ENCODE assay signal across 11 mouse cellular contexts in genomic region chr16:38622283-38622682, GRCm38 (mm10).
DNase-seq lines count a peak whose midpoint lies in the region; ATAC-seq lines count a peak whose summit lies in the region.
"Had no signal": no experiment of that assay in that cellular context is flagged by ENCODE, and none has a peak within 500 bp of the region (broad histone marks: within the 10 kb centered on the region; RNA-seq: fewer than 3 reads in every experiment).

No protein-coding gene starts in this region.

- no peak overlapping the region for H3K4me3 ChIP-seq in hindbrain, embryonic 14.5 days (replicated peaks; ENCODE audit: low read length)
- H3K4me3 ChIP-seq in hindbrain, embryonic 16.5 days (ENCODE audit: low read length) = no peak overlapping the region
- H3K4me3 ChIP-seq: erythroblast, embryonic 14.5 days; limb, embryonic 13.5 days had no signal

- H3K27me3 ChIP-seq in hindbrain, embryonic 14.5 days (ENCODE audit: control insufficient read depth, insufficient read depth, low read length) = no peaks in the 10 kb centered on the region
- H3K27me3 ChIP-seq in hindbrain, embryonic 16.5 days (replicated peaks; ENCODE audit: control insufficient read depth, insufficient read depth, low read length) = no peaks in the 10 kb centered on the region
- H3K27me3 ChIP-seq: limb, embryonic 13.5 days had no signal

- ATAC-seq in hindbrain, embryonic 14.5 days (ENCODE audit: low FRiP score) = no peak
- no peak for ATAC-seq in hindbrain, embryonic 16.5 days

- H3K9ac ChIP-seq in hindbrain, embryonic 14.5 days = no peak overlapping the region
- no peak overlapping the region for H3K9ac ChIP-seq in hindbrain, embryonic 16.5 days (ENCODE audit: low read depth, low read length)
- H3K9ac ChIP-seq: limb, embryonic 13.5 days had no signal

- H3K9me3 ChIP-seq in hindbrain, embryonic 14.5 days (ENCODE audit: control insufficient read depth, low read length) = no peaks in the 10 kb centered on the region
- no peaks in the 10 kb centered on the region for H3K9me3 ChIP-seq in hindbrain, embryonic 16.5 days (ENCODE audit: control insufficient read depth, low read length)
- H3K9me3 ChIP-seq: limb, embryonic 13.5 days had no signal

- H3K4me1 ChIP-seq in hindbrain, embryonic 14.5 days (replicated peaks; ENCODE audit: control insufficient read depth, insufficient read depth, low read length) = no peaks in the 10 kb centered on the region
- H3K4me1 ChIP-seq in hindbrain, embryonic 16.5 days (ENCODE audit: control insufficient read depth, insufficient read depth, low read depth, low read length) = no peaks in the 10 kb centered on the region

- no peak overlapping the region for H3K27ac ChIP-seq in hindbrain, embryonic 14.5 days
- H3K27ac ChIP-seq in hindbrain, embryonic 16.5 days (ENCODE audit: low read depth, low read length) = no peak overlapping the region
- H3K27ac ChIP-seq: limb, embryonic 13.5 days had no signal

- H3K36me3 ChIP-seq in hindbrain, embryonic 14.5 days (replicated peaks; ENCODE audit: control insufficient read depth, insufficient read depth) = no peaks in the 10 kb centered on the region
- H3K36me3 ChIP-seq in hindbrain, embryonic 16.5 days (ENCODE audit: control insufficient read depth, insufficient read depth, low read length) = no peaks in the 10 kb centered on the region

- H3K4me2 ChIP-seq in hindbrain, embryonic 14.5 days (replicated peaks) = no peak overlapping the region
- H3K4me2 ChIP-seq in hindbrain, embryonic 16.5 days (ENCODE audit: low read length) = no peak overlapping the region
- H3K4me2 ChIP-seq: limb, embryonic 13.5 days had no signal

- 67% methylated on average over 2 of the region's 2 CpGs for WGBS in hindbrain, embryonic 14.5 days
- WGBS in hindbrain, embryonic 16.5 days = 80% methylated on average over 2 of the region's 2 CpGs

- DNase-seq in hindbrain, embryonic 14.5 days (ENCODE audit: low spot score) = peak; percentile 37
- peak; percentile 19 for DNase-seq in thymus, postnatal 14 days
- no peak for DNase-seq in thymus, postnatal 4 days
- peak; percentile 24 for DNase-seq in c-Kit-positive CD71-negative TER-119-negative erythroid progenitor cells, embryonic 14.5 days (ENCODE audit: low read depth)
- no peak for DNase-seq in natural killer cell, adult 2 months (ENCODE audit: low spot score in 2 of 2)
- DNase-seq in layer of hippocampus, postnatal 10 days (ENCODE audit: low spot score in 2 of 2) = no peak
- DNase-seq: adrenal gland, postnatal 25 days; kidney, adult 11 months had no signal

Comparison
In these comparisons a context has a peak if more than half of its experiments do, and no peak if none do; other contexts are left out.
1. DNase-seq: peak in hindbrain, embryonic 14.5 days (single experiment), thymus, postnatal 14 days (single experiment) and c-Kit-positive CD71-negative TER-119-negative erythroid progenitor cells, embryonic 14.5 days (single experiment); none in thymus, postnatal 4 days (single experiment), natural killer cell, adult 2 months (0 of 2) and layer of hippocampus, postnatal 10 days (0 of 2).